Mouse (Mus musculus): Measurements from ENCODE around the gene Crat.

The Crat gene
- long read RNA-seq, experiment 1, transcript Crat-201 (14 exons, 3,833 nt), result major isoform, 8 of 13 reads
- long read RNA-seq, experiment 1, partial matches to known transcripts, result 1 of 13 reads
- long read RNA-seq, experiment 1, other reads (novel, unspliced or antisense), result 4 of 13 reads
- long read RNA-seq, experiment 2, full-length matches to known transcripts, result 6 of 14 reads
- long read RNA-seq, experiment 2, partial matches to known transcripts, result 5 of 14 reads
- long read RNA-seq, experiment 2, other reads (novel, unspliced or antisense), result 3 of 14 reads

- intact Hi-C loops (cut with DNase I), result no loop called here
Observed at GRCm38 (mm10) chr2:30415157-30415935, at the start of gene Crat. Crat (minus strand) TSS chr2:30415813.

DNA sequence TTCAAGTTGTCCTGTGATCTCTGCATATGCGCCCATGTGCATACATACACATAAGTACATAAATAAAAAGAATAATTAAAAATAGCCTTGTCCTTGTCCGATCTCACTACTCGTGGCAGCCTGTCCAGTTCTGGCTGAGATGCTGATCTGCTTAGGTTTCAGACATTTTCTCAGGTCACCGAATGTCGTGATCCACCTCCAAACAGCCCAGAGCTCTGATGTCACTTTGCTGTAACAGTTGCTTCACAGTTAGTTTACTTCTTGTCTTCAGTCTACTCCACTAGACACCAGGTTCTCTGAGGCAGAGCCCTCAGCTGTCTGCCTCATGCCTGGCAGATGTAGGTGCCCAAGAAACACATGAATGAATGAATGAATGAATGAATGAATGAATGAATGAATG lies 48.8 kb upstream of the Crat start:
- intact Hi-C loops (cut with DNase I), result no loop called here

- intact Hi-C loops (cut with DNase I), result no loop called here
Observed at GRCm38 (mm10) chr2:30463904-30464330, 48.3 kb upstream of the Crat start.

DNA sequence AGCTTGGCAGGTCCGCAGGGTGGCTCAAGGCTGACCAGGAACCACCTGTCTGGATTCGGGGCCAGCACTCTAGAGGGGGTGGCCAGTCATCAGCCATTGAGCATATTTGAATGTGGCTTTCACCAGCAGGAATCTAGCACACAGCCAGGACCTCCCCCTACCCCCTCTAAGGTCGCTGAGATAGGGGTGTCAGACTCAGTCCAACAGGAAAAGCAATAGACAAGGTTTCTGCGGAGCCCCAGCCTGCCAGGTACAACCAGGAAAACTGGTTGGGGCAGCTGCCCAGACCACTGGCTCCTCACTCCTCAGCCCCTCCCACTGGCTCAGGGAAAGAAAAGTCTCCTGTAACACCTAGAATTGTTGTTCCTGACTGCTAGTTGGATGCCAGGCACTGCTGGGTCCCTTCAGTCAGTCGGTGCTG lies 47.7 kb upstream of the Crat start:
- intact Hi-C loops (cut with DNase I), result no loop called here

DNA sequence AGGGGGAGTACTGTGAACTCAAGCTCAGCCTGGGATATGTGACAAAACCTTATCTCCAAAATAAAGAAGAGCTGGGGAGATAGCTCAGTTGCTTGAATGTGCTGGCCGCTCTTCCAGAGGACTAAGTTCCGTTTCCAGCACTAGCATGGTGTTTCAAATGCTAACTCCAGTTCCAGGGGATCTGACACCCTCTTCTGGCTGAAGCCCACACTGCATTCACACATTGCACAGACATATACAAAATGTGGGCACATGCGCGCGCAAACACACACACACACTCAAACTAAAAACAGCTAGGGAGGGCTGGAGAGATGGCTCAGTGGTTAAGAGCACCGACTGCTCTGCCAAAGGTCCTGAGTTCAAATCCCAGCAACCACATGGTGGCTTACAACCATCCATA lies 43.6 kb upstream of the Crat start:
- intact Hi-C loops (cut with DNase I), result no loop called here

GRCm38 (mm10) chr2:30458349-30458748 lies 42.7 kb upstream of the Crat start:
- intact Hi-C loops (cut with DNase I), result no loop called here

DNA sequence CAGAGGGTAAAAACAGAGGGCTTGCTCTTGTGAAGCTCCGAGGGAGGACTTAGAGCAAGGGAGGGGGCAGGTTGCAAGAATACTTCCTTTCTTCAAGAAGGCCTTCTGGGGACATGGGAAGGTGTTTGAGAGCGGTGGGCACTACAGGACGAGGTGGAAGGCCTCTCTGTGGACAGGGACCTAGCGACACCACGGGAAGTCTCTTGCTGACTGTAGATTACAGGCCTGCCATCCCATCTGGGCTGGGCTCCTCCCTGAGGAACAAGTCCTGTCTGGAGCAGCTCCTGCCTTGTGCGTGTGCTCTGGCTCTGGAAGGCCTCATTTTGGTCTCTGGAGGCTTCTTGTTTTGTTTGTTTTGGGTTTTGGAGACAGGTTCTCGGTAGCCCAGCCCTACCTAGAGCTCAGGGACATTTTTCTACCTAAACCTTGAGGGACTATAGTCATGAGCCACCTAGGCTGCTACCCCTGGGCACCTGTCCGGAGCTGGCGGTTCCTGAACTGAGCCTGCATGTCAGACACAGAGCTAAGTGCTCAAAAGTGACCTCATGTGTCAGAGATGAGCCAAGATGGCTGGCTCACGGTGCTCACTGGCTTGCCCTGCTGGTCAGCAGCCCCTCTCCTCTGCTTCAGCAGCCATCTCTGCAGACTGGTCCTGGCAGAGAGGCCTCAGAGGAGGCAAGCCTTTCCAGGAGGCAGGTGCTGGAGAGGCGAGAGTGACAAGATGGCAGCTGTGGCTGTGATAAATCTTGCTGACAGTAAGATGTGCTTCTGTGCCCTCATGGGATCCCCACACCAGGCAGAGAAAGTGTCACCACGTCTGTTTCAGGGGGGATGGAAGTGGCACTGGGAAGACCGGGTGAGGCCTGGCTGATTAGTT lies 40.7 kb upstream of the Crat start:
- intact Hi-C loops (cut with DNase I), result no loop called here

- intact Hi-C loops (cut with DNase I), result no loop called here
Observed at GRCm38 (mm10) chr2:30454587-30454986, 39.0 kb upstream of the Crat start.

DNA sequence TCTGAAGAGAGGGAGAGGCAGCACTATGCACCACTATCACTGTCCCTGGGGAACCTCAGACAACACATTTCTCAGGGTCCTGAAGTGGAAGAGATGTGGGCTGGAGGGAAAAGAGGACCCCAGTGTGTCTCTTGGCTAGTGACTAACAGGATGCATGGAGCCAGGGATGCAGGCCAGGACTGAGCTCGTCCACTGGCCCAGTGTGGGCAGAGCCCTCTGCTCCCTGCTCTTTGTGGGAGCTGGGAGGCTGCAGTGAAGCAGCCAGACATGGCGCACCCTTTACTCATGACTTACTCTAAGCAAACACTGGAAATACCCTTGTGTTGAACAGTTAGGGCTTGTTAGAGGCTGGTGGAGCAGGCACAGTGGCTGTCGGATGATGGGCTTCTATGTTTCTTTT lies 38.0 kb upstream of the Crat start:
- intact Hi-C loops (cut with DNase I), result no loop called here

- intact Hi-C loops (cut with DNase I), result no loop called here
Observed at GRCm38 (mm10) chr2:30451525-30451924, 35.9 kb upstream of the Crat start.

DNA sequence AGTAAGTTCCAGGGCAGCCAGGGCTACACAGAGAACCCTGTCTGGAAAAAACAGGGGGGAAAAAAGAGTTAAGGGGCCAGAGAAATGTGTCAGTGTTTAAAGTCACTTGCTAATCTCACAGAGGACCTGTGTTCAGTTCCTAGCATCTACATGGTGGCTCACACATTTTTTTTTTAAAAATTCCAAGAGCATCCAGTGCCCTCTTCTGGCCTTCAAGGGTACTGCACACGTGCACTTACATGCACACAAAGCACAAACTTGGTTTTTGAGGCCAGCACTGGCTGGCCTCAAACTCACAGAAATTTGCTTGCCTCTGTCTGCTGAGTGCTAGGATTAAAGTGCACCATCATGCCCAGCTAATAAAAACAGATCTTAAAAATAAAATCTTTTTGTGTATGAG lies 34.9 kb upstream of the Crat start:
- intact Hi-C loops (cut with DNase I), result no loop called here

DNA sequence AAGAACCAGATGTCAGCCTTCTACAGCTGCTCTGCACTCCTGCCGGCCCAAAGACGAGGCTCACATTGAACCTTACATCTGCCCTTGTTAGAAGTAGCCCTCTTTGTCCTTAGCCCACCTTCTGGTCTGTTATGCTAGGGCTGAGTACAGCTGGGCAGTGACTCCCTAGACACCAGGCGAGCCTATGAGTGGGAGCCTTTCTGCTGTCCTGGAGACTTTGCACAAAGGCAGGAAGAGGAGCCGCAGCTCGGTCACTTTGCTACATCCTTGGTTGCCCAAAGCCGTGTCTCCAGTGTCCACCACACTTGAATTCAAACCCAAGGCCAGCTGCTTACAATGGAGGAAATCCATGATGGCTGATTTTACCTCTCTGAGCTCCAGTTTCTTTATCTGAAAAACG lies 32.8 kb upstream of the Crat start:
- intact Hi-C loops (cut with DNase I), result no loop called here

DNA sequence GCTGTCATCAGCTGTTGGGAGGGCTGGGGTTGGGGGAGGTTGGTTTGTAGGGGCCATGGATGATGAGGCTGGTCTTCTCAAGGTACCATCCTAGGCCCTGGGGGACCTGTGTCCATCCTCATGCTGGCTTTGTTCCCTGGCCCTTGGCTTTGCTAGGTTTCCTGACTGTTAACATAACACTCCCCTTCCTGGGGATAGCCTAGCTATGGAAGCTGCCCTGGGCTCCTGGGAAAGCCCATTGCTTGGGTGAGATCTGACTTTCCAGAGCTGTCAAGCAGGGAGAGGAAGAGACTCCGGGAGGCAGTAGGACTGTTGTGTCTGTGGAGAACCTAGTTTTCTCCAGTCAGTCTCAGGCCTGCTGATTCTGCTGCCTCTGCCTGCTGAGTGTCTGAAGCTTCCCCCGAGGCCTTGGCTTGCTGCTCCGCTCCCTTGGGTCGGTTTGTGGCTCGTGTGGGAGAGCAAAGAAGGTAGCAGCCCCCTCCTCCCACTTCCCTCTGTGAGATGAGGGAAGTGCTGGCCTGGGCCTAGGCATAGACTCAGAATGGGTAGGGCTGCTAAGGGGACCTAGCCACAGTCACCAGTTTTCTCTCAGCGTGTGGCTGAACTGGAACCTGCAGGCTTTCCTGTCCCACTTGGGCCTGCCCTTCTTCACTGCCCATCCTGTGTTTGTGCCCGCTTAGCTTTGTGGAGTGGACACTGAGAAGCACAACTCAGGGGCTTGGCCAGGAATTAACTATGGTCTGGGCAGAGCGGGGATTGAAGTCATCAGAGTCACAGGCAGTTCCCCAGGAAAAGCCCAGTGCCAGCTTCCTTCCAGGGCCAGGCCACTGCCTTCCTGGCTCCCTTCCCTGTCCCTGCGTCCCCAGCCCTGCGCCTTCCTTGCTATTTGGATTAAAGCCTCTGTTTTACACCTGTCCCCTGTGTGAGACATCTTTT lies 31.5 kb upstream of the Crat start:
- intact Hi-C loops (cut with DNase I), result no loop called here

DNA sequence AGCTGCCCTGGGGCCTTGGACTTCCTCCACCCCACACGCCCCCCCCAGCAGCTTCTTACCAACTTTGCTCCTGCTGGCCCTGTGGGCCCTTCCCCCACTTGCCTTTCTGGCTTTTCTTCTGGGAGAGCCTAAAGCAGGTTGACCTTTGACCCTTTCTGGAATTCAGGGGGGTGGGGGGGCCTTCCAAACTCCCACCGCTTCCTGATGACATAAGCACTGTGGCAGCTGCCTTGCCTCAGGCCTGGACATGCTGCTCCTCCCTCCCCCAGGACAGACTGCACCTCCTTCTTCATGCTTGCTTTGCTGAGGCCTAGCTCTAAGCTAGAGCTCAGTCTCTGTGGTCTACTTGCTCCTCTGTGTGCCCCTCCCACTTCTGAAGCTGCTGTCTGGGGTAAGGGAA lies 29.7 kb upstream of the Crat start:
- intact Hi-C loops (cut with DNase I), result no loop called here

DNA sequence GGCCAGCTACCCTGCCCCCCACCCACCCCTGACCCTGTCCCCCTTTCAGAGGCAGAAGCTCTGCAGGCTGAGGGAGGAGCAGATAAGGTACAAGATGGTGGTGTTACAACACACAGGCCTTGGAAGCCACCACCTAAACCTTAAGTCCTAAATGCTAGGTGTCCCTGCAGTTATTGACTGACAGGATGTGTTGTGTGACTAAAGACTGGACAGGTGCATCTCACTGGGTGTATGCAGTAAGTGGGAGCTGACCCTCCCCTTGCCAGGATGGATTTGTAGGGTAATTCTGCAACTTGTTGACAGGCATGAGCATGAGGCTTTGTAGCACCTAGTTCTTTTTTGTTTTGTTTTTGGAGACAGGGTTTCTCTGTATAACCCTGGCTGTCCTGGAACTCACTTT lies 28.8 kb upstream of the Crat start:
- intact Hi-C loops (cut with DNase I), result no loop called here

DNA sequence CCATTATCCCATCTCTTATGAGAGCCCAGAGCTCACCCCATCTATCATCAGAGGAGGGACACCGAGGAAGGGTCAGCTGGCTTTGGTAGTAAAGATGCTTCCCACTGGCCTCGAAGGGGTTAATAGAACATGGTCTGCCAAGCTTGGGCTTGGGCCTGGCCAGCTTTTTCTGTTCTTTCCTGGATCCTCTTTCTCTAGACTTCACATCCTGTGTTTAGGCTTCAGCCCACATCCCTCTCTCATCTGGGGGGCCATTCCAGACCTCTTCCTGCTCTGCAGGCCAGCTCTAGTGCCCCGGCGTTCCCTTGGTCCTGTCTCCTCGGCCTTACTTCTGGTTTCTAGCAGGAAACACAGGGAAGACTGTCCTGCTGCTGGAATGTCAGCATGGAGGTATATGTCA lies 28.4 kb upstream of the Crat start:
- intact Hi-C loops (cut with DNase I), result no loop called here

GRCm38 (mm10) chr2:30443281-30443680 lies 27.7 kb upstream of the Crat start:
- intact Hi-C loops (cut with DNase I), result no loop called here

DNA sequence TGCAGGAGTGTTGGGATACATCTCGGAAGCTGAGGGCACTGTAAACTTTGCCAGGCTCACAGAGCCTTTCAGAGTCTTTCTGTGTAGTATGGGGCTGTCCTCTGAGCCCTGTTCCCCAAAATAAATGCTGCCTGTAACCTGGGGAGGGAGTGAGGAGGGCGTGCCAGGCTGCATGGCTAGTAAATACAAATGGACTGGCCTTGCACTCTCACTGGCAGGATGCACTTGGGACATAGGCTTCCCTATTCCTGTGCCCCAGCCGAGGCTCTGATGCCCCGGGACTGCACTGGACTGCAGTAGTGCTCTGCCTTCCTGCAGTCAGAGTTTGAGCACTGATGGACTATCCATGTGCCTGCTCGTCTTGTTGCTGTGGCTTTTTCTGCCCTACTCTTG lies 26.9 kb upstream of the Crat start:
- intact Hi-C loops (cut with DNase I), result no loop called here

DNA sequence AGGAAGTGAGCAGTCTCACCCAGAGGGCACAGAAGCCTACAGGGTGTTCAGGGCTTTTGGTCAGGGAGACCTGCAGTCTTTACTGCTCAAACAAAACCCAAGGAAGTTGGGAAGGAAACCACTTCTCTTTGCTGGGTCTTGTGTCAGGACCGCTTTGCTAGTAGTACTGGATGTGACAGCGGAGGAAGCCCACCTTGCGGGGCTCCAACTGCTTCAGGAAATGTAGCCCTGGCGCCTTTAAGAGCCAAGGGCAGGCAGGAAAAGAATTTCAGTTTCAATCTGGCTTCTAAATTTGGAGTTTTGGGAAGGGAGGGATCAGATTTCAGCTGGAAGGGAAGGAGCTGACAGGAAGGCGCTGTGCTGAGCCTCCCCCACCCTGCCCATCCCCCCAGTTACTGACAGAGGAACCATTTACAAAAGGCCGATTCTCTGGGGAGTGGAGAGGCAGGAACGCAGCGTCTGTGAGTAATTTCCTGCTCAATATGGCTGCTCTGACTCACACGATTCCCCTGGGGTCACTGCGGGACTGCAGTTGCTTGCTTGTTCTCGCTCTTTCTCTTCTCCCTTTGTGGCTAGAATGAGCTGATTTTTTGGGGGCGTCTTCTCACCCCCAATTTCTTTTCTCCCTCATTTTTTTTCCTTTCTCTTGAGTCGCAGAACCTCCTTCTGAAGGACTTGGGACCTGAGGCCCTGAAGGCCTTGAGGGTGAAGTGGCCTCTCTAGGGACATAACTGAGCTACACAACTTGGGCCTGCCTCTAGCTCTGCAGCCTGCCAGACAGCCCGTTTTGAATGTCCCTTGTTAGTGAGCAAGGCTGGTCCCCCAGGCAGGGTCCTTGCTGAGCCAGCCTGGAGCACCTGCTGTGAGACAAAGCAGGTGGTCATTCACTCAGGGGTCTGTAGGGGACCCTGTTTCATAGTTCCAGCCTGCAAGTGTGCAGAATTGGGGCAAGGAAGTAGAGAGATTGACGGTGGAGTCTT lies 26.2 kb upstream of the Crat start:
- intact Hi-C loops (cut with DNase I), result no loop called here

Data from adrenal gland (tissue).